Mouse (Mus musculus): ENCODE measurements around the gene Cdkal1.

GRCm38 (mm10) chr13:29802699-29803098 is 52.8 kb downstream of the Cdkal1 start:
- no peak for TF ChIP-seq FOSL1 (IDR thresholded peaks at IDR 0.05; ENCODE audit: insufficient read depth, low read length, poor library complexity, severe bottlenecking)
- no peak for TF ChIP-seq USF1 (IDR thresholded peaks at IDR 0.05; ENCODE audit: low read depth)
